Mouse (Mus musculus) kidney, postnatal 4 days (tissue): ENCODE measurements around the gene Mmp24.
A peak's percentile ranks its signal among the peaks of the same experiment; 100 is the strongest.
"Not testable (repeated sequence)": the region's sequence is repeated elsewhere in the genome, so short reads cannot be mapped to it uniquely, and the experiment has no call there.

Experiments used
- DNase-seq, 2 experiments: peaks; one replicate each; pipeline ENCODE4 v3.0.0; 2021; ENCODE audit warnings: mixed read lengths in 2 of 2

Mmp24 gene

GRCm38 (mm10) chr2:155817301-155818245, 42.4 kb downstream of the Mmp24 start:
- DNase-seq: no peak

DNA sequence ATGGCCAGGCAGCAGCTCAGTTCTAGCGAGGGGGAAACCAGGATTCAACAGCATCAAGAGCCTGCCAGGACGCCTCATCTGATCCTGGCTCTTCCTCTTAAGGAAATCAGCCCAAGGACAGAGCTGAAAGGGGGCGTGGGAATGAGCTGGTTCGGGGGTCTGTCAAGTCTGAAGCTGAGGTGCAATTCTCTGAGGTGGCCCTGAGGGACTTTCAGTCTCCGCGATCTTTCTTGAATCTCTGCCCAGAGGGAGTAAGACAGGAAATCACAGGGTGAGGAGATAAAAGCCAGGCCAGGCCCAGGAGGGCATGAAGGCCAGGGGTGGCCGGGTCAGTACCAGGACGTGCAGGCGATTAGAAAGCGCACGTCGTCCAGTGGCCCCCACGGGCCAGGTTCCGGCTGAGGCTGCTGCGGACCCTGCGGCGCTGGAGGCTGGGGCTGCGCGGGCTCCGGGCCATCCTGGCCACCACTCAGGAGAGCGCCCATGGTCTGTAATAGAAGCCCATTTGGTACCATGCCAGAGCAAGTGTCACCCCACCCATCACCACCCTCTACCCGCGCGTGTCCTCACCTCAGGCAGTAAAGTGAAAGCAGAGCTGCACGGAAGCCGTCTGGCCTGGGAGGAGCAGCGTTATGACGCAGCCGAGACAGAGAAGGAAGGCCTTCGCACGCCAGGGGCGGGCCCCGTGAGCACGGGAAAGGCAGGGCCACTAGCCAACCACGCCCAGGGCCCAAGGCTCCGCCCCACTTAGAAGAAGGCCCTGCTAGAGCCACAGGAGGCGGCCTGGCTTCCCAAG, 43.7 kb downstream of the Mmp24 start:
- DNase-seq: peak; percentile 97

GRCm38 (mm10) chr2:155819392-155819448, 44.1 kb downstream of the Mmp24 start, which contains the start of gene BC029722:
TSS of gene BC029722 (minus strand) at chr2:155819426.
- DNase-seq: no peak

GRCm38 (mm10) chr2:155819449-155820251, 44.5 kb downstream of the Mmp24 start:
- peak; percentile 28 to 61 for DNase-seq

DNA sequence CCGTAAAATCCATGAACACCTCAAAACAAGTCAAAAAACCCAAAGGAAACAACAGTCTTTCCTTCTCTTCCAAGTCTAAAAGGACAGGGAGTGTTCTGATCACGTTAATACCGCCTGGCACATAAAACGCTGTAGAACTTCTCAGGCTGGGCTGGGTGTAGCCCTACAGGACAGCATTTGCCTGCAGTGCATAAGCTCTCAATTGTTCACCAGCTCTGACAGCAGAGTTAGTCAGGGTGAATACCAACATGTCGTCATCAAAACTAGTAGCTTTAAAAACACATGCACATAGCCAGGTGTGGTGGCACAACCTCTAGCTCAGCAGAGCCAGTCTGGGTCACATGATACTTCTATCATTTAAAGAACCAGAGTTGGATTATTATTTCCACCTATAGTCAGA, 45.6 kb downstream of the Mmp24 start:
- DNase-seq: no peak

DNA sequence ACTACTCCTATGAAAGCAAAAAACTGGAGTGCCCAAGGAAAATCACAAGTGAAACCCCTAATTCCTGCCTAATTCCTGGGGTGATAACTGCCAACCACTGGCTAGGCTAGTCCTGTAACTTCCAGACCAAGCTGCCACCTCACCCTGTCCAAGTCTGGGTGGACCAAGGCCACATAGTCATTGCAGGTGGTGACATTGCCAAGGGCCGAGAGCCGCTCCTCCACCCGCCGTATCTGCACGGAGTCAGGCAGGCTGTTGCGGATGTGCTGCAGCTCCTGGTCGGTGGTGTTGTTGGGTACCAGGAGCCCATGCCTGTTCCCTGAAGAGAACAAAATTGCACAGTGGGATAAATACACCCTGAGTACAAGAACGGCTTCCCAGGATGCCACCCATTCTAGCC, 48.6 kb downstream of the Mmp24 start:
- no peak for DNase-seq

DNA sequence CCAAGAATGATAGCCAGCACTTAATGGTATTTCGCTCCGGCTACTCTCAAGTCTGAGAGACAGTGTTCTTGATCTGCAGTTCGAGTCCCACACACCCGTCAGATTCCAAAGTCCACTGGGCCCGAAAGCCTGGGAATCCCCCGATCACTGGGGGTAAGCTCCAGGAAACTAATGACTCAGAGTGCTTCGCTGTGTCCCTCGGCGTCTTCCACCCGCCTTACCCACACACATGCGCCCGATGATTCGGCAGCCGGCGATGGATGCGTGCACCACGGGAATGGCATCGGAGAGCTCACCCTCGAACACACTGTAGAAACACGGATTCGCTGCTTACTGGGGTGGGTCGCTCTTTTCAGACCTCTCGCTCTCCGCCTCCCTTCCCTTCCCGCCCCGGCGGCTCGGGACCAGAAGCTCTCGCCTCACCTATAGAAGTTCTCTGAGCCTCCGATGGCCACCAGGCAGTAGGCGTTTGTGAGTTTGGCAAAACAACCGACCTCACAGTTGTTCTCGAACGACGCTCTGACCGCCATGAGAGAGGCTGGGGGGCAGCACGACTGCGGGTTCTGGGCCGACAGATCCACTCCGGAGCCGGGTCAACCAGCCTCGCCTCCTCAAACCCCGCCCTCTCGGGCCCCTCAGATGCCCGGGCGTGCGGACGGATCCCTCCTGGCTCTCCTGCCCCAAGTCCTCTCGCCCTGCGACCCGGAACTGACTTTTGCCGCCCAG, 50.9 kb downstream of the Mmp24 start:
- DNase-seq: peak; percentile 30 to 55

- peak; percentile 88 to 93 for DNase-seq
Observed at GRCm38 (mm10) chr2:155826630-155827424, 51.7 kb downstream of the Mmp24 start, which contains the start of gene Eif6. TSS of gene Eif6 (minus strand) at chr2:155826925.

- DNase-seq: no peak
Observed at GRCm38 (mm10) chr2:155830841-155831240, 55.7 kb downstream of the Mmp24 start.

DNA sequence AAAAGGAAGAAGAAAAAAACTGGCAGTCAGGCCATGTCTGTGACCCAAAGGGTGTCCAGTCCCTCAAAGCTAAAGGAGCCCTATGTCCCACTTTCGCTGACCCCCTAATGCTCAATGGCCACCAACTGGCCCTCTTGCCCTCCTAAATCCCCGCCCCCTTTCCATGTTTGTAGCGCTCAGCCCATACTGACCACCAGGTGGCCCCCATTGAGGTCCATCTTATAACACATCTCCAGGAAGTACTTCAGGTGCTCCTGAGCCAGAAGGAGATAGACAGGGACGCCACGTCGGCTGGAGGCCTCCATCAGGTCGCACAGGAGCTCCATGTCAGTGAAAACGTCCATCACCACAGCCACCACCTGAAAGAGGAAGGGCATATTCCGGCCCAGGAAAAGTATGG, 56.2 kb downstream of the Mmp24 start:
- peak; percentile 45 to 61 for DNase-seq

DNA sequence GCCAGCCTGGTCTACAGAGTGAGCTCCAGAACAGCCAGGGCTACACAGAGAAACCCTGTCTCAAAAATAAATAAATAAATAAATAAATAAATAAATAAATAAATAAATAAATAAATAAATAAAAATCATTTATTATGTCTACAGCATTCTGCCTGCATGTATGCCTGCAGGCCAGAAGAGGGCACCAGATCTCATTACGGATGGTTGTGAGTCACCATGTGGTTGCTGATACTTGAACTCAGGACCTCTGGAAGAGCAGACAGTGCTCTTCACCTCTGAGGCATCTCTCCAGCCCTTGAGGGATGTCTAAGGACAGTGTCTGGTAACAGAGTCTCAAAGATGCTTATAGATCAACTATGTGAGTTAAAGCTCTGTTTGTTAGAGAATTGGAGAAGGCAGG, 56.9 kb downstream of the Mmp24 start:
- DNase-seq: not testable (repeated sequence)

GRCm38 (mm10) chr2:155834732-155835131, 59.6 kb downstream of the Mmp24 start, which contains the start of gene Fam83c:
TSS of gene Fam83c (minus strand) at chr2:155834854.
- DNase-seq: no peak

GRCm38 (mm10) chr2:155837961-155838360, 62.8 kb downstream of the Mmp24 start:
- no peak for DNase-seq

- DNase-seq: no peak
Observed at GRCm38 (mm10) chr2:155838961-155839360, 63.8 kb downstream of the Mmp24 start.

DNA sequence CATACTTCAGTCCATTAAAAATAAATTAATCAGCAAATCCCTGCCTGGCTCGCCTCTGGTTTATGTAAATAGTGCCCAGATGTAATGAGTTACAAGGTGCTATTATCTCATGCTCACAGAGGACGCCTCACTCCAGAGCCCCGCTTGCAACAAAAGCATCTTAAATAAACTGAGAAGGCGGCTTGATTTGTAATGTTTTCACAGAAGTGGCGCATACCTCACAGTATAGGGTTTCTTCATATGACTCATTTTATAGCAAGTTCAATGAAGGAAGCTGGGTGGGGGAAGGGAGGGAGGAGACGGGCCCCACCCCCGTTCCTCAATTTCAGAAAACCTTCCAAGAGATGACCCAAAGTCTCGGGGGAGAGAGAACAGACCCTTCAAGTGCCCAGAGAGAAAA, 71.8 kb downstream of the Mmp24 start:
- DNase-seq: no peak

DNA sequence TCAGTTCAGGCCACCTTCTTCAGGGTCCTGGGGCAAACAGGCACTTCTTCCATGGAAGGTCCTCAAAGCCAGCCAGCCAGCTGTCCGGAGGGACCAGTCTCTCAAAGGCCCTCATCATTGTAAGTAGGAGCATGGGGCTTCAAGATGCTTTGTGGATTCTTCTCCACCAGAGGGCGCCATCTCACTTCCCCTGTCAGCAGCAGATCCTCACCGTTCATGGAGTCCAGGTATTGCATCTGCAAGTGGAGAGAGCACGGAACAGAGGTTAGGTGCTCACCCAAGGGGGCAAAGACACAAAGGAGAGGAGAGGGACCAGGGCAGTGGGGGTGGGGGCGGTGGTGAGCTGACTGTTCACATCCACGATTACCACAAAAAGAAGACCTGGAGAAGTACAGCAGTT, 73.1 kb downstream of the Mmp24 start:
- DNase-seq: peak; percentile 84 to 88

DNA sequence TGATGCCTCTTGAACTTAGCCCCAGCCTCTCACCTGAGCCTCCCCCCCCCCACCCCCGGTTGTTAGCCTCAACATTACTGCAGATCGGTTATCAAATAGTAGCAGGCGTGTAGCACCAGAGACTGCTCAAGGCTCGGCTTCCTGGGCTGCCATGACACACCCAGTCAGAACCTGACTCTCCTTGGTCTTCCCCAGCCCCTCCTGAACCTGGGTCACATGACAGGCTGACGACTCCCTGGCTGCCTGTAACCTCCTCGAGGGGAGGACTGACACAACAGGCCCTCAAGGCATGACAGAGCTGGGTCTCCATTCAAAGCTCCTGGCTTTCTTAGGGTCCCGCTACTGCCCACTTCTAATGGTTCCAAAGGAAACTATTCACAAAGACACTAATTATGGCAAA, 74.3 kb downstream of the Mmp24 start:
- DNase-seq: no peak

DNA sequence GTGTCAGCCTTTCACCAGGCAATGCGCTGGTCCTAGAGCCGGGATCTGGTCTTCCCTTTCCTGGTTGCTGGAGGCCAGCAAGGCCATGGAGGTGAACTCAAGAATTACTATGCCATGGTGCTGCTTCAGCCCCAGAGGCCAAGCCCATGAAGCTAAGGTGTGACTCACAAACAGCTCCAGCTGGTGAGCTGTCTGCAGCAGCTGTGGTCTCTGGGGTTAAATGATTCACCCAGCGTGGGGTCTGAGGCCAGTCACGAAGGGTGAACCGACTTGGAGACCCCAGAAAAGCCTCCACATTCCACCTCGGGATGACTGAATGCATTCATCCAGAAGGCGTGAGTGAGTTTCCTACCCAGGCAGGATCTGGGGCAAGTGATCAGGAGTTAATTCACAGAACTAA, 75.0 kb downstream of the Mmp24 start:
- no peak for DNase-seq

DNA sequence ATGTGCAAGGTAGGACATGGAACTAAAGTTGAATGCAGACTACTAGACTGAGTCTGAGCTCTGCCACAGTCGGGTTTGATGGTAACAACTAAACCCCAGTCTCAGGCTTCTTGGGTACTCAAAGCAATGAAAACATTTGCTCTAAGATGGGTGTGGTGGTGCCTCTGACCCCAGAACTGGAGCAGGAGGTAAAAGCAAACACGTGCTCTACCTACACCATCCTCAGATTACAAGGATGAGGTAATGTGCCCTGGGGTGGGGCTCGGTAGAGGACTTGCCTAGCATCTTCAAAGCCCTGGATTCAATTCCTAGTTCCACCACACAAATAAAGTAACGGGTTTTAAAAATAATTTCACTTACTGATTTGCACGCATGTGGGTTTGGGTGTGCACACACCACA, 77.4 kb downstream of the Mmp24 start:
- DNase-seq: no peak

GRCm38 (mm10) chr2:155860102-155860501, 85.0 kb downstream of the Mmp24 start:
- DNase-seq: no peak

DNA sequence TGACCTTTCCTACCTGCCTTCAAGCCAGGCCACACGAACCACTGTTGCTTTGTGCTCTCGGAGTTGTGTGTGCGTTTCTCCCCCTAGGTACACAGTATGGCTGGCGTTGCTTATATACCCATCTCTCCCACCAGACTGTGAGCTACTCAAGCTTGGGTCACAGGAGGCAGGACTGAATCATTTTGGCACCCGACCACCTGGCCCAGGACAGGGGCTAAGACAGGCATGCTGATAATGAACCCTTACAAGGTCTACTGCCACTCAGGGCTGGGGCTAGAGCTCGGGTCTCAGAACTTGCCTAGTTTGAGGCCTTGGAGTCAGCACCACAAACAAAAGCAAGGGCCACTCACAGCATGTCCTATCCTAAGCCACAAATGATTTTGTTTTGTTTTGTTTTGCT, 86.4 kb downstream of the Mmp24 start:
- DNase-seq: no peak
